Mouse (Mus musculus) left cerebral cortex, adult 11 months (tissue): Measurements from ENCODE around the gene H2-Q7.
A peak's percentile ranks its signal among the peaks of the same experiment; 100 is the strongest.
"Not testable (repeated sequence)": the region's sequence is repeated elsewhere in the genome, so short reads cannot be mapped to it uniquely, and the experiment has no call there.

Experiments used
- DNase-seq: peaks from one replicate; pipeline ENCODE4 v3.0.0; 2022; ENCODE audit warnings: low spot score

Gene H2-Q7

GRCm38 (mm10) chr17:35438885-35439284 lies at the start of gene H2-Q7:
Gene H2-Q7, plus strand, starts transcription at chr17:35439155.
- DNase-seq, result peak; percentile 51

GRCm38 (mm10) chr17:35389796-35390195 lies 49.2 kb upstream of the H2-Q7 start:
- not testable (repeated sequence) for DNase-seq

- not testable (repeated sequence) for DNase-seq
Measured at GRCm38 (mm10) chr17:35392671-35393070, 46.3 kb upstream of the H2-Q7 start.

- not testable (repeated sequence) for DNase-seq
Measured at GRCm38 (mm10) chr17:35393864-35394800, 44.8 kb upstream of the H2-Q7 start.

GRCm38 (mm10) chr17:35396956-35397355 lies 42.0 kb upstream of the H2-Q7 start:
- not testable (repeated sequence) for DNase-seq

- DNase-seq, result not testable (repeated sequence)
Measured at GRCm38 (mm10) chr17:35413057-35413456, 25.9 kb upstream of the H2-Q7 start.

- not testable (repeated sequence) for DNase-seq
Measured at GRCm38 (mm10) chr17:35415273-35416129, 23.5 kb upstream of the H2-Q7 start.

- no peak for DNase-seq
Measured at GRCm38 (mm10) chr17:35418772-35419171, 20.2 kb upstream of the H2-Q7 start.

- not testable (repeated sequence) for DNase-seq
Measured at GRCm38 (mm10) chr17:35419564-35419963, 19.4 kb upstream of the H2-Q7 start.

- DNase-seq, result not testable (repeated sequence)
Measured at GRCm38 (mm10) chr17:35420206-35420810, 18.6 kb upstream of the H2-Q7 start.

- not testable (repeated sequence) for DNase-seq
Measured at GRCm38 (mm10) chr17:35421331-35421730, 17.6 kb upstream of the H2-Q7 start.

- DNase-seq, result not testable (repeated sequence)
Measured at GRCm38 (mm10) chr17:35422360-35422759, 16.6 kb upstream of the H2-Q7 start.

- DNase-seq, result not testable (repeated sequence)
Measured at GRCm38 (mm10) chr17:35423131-35423810, 15.7 kb upstream of the H2-Q7 start.

- DNase-seq, result not testable (repeated sequence)
Measured at GRCm38 (mm10) chr17:35424106-35424505, 14.8 kb upstream of the H2-Q7 start.

GRCm38 (mm10) chr17:35424624-35425416 lies 14.1 kb upstream of the H2-Q7 start, which contains the start of gene H2-Q6:
Gene H2-Q6, plus strand, starts transcription at chr17:35424850.
- peak; percentile 16 for DNase-seq

- not testable (repeated sequence) for DNase-seq
Measured at GRCm38 (mm10) chr17:35425474-35425873, 13.5 kb upstream of the H2-Q7 start.

GRCm38 (mm10) chr17:35428883-35429282 lies 10.1 kb upstream of the H2-Q7 start:
- DNase-seq, result not testable (repeated sequence)

GRCm38 (mm10) chr17:35430671-35431070 lies 8.3 kb upstream of the H2-Q7 start:
- not testable (repeated sequence) for DNase-seq

GRCm38 (mm10) chr17:35432167-35432566 lies 6.8 kb upstream of the H2-Q7 start:
- not testable (repeated sequence) for DNase-seq

GRCm38 (mm10) chr17:35434836-35435235 lies 4.1 kb upstream of the H2-Q7 start:
- DNase-seq, result not testable (repeated sequence)
